Mouse (Mus musculus) heart, embryonic 10.5 days (tissue): ENCODE measurements at regions not wholly inside any gene's neighbourhood (a gene's known extent, or its start where the extent isn't known, plus 50 kb on each side); places are given as distances from the start of the nearest gene placed in this dataset.

Experiments
- DNase-seq: peaks from one replicate; pipeline ENCODE4 v3.0.0-alpha.2; 2017; ENCODE audit warnings: low spot score
- H3K27ac ChIP-seq: fragments of 300-500 bp; sonication (generic); 2 replicates; pipeline ENCODE4 v1.5.1; 2016; ENCODE audit warnings: mild to moderate bottlenecking
- H3K27me3 ChIP-seq: fragments of 300-500 bp; sonication (generic); 2 replicates; pipeline ENCODE4 v1.6.1; 2016; ENCODE audit warnings: mild to moderate bottlenecking; ENCODE audit not compliant: poor library complexity, insufficient read depth, severe bottlenecking
- H3K36me3 ChIP-seq: fragments of 300-500 bp; sonication (generic); 2 replicates; pipeline ENCODE4 v1.6.1; 2016; ENCODE audit warnings: mild to moderate bottlenecking, moderate library complexity
- H3K4me1 ChIP-seq: fragments of 300-500 bp; sonication (generic); 2 replicates; pipeline ENCODE4 v1.6.1; 2016; ENCODE audit warnings: mild to moderate bottlenecking
- H3K4me3 ChIP-seq: fragments of 300-500 bp; sonication (generic); 2 replicates; pipeline ENCODE4 v1.5.1; 2016; ENCODE audit warnings: mild to moderate bottlenecking, moderate library complexity
- H3K9me3 ChIP-seq: fragments of 300-500 bp; sonication (generic); 2 replicates; pipeline ENCODE4 v1.6.1; 2016; ENCODE audit warnings: mild to moderate bottlenecking, moderate library complexity
- WGBS: fragments of 180-500 bp; shearing (Covaris S2); methylation state at CpG from one replicate; pipeline ENCODE4 v1.1.7; 2016; 5-methylcytosine and 5-hydroxymethylcytosine counted together

- no peaks in the 10 kb centered on the region for H3K36me3 ChIP-seq
- peaks cover 15% of the 10 kb centered on the region for H3K4me1 ChIP-seq
- H3K27me3 ChIP-seq, result no peaks in the 10 kb centered on the region; the same call in 1 of the 2 replicates
- H3K27ac ChIP-seq, result no peak overlapping the region
- no peak overlapping the region for H3K4me3 ChIP-seq
- WGBS, result 74% methylated on average over 6 of the region's 6 CpGs
- no peaks in the 10 kb centered on the region for H3K9me3 ChIP-seq
- no peak for DNase-seq
Observed at GRCm38 (mm10) chr1:120851860-120852503, 249.8 kb downstream of the En1 start.

- Histone ChIP-seq H3K4me3 (no peak overlapping the region), H3K36me3 (no peaks in the 10 kb centered on the region), H3K4me1 (no peaks in the 10 kb centered on the region), H3K27ac (no peak overlapping the region), H3K27me3 (no peaks in the 10 kb centered on the region), H3K9me3 (no peaks in the 10 kb centered on the region)
- no peak for DNase-seq
- WGBS, result 54% methylated on average over 5 of the region's 5 CpGs
Observed at GRCm38 (mm10) chr1:120857566-120857965, 255.3 kb downstream of the En1 start.

GRCm38 (mm10) chr1:120859546-120859945, 257.3 kb downstream of the En1 start:
- Histone ChIP-seq H3K9me3 (no peaks in the 10 kb centered on the region), H3K27ac (no peak overlapping the region), H3K36me3 (no peaks in the 10 kb centered on the region), H3K27me3 (no peaks in the 10 kb centered on the region), H3K4me3 (no peak overlapping the region), H3K4me1 (no peaks in the 10 kb centered on the region)
- WGBS, result 51% methylated on average over 5 of the region's 5 CpGs
- no peak for DNase-seq

GRCm38 (mm10) chr1:120872554-120872953, 270.3 kb downstream of the En1 start:
- Histone ChIP-seq H3K4me1 (no peaks in the 10 kb centered on the region), H3K27ac (no peak overlapping the region), H3K27me3 (no peaks in the 10 kb centered on the region), H3K36me3 (no peaks in the 10 kb centered on the region), H3K4me3 (no peak overlapping the region), H3K9me3 (no peaks in the 10 kb centered on the region)
- 79% methylated on average over 7 of the region's 7 CpGs for WGBS
- DNase-seq, result no peak

GRCm38 (mm10) chr1:120882959-120883549, 280.8 kb downstream of the En1 start:
- no peak for DNase-seq
- H3K36me3 ChIP-seq, result no peaks in the 10 kb centered on the region
- H3K4me3 ChIP-seq, result no peak overlapping the region
- H3K27me3 ChIP-seq, result no peaks in the 10 kb centered on the region
- no peak overlapping the region for H3K27ac ChIP-seq
- 86% methylated on average over 10 of the region's 10 CpGs for WGBS
- no peaks in the 10 kb centered on the region for H3K9me3 ChIP-seq
- H3K4me1 ChIP-seq, result no peaks in the 10 kb centered on the region

GRCm38 (mm10) chr1:120883632-120884031, 281.4 kb downstream of the En1 start:
- 77% methylated on average over 9 of the region's 9 CpGs for WGBS
- no peak for DNase-seq

GRCm38 (mm10) chr1:120910801-120911200, 308.6 kb downstream of the En1 start:
- Histone ChIP-seq H3K27me3 (no peaks in the 10 kb centered on the region), H3K4me1 (no peaks in the 10 kb centered on the region), H3K36me3 (no peaks in the 10 kb centered on the region), H3K4me3 (no peak overlapping the region), H3K27ac (no peak overlapping the region), H3K9me3 (no peaks in the 10 kb centered on the region)
- WGBS, result 56% methylated on average over 6 of the region's 6 CpGs
- DNase-seq, result no peak

More at GRCm38 (mm10) chr1:120883632-120884031, 281.4 kb downstream of the En1 start:
- H3K27me3 ChIP-seq, result no peaks in the 10 kb centered on the region
- no peaks in the 10 kb centered on the region for H3K36me3 ChIP-seq
- no peak overlapping the region for H3K4me3 ChIP-seq
- H3K4me1 ChIP-seq, result no peaks in the 10 kb centered on the region
- no peak overlapping the region for H3K27ac ChIP-seq
- H3K9me3 ChIP-seq, result no peaks in the 10 kb centered on the region

GRCm38 (mm10) chr1:120911962-120912670, 309.9 kb downstream of the En1 start:
- 71% methylated on average over 8 of the region's 8 CpGs for WGBS
- DNase-seq, result no peak
- Histone ChIP-seq H3K27ac (no peak overlapping the region), H3K9me3 (no peaks in the 10 kb centered on the region), H3K36me3 (no peaks in the 10 kb centered on the region), H3K27me3 (no peaks in the 10 kb centered on the region), H3K4me3 (no peak overlapping the region), H3K4me1 (no peaks in the 10 kb centered on the region)

GRCm38 (mm10) chr1:120921540-120921939, 319.3 kb downstream of the En1 start:
- Histone ChIP-seq H3K9me3 (no peaks in the 10 kb centered on the region), H3K4me1 (no peaks in the 10 kb centered on the region), H3K36me3 (no peaks in the 10 kb centered on the region), H3K27ac (no peak overlapping the region), H3K27me3 (no peaks in the 10 kb centered on the region), H3K4me3 (no peak overlapping the region)
- no peak for DNase-seq
- 68% methylated on average over 3 of the region's 3 CpGs for WGBS

GRCm38 (mm10) chr1:120925271-120925670, 323.1 kb downstream of the En1 start:
- Histone ChIP-seq H3K27ac (no peak overlapping the region), H3K9me3 (no peaks in the 10 kb centered on the region), H3K27me3 (no peaks in the 10 kb centered on the region), H3K36me3 (no peaks in the 10 kb centered on the region), H3K4me1 (no peaks in the 10 kb centered on the region), H3K4me3 (no peak overlapping the region)
- no peak for DNase-seq
- WGBS, result 73% methylated on average over 3 of the region's 3 CpGs

GRCm38 (mm10) chr1:120930141-120930540, 327.9 kb downstream of the En1 start:
- H3K9me3 ChIP-seq, result no peaks in the 10 kb centered on the region
- 72% methylated on average over 7 of the region's 7 CpGs for WGBS
- no peaks in the 10 kb centered on the region for H3K27me3 ChIP-seq
- no peaks in the 10 kb centered on the region for H3K36me3 ChIP-seq
- DNase-seq, result no peak
- no peak overlapping the region for H3K4me3 ChIP-seq
- H3K4me1 ChIP-seq, result no peaks in the 10 kb centered on the region
- H3K27ac ChIP-seq, result no peak overlapping the region

- Histone ChIP-seq H3K27ac (no peak overlapping the region), H3K36me3 (no peaks in the 10 kb centered on the region), H3K4me1 (no peaks in the 10 kb centered on the region), H3K27me3 (no peaks in the 10 kb centered on the region), H3K9me3 (no peaks in the 10 kb centered on the region), H3K4me3 (no peak overlapping the region)
- 83% methylated on average over 3 of the region's 3 CpGs for WGBS
- no peak for DNase-seq
Observed at GRCm38 (mm10) chr1:120935321-120935720, 333.1 kb downstream of the En1 start.

- H3K27ac ChIP-seq, result no peak overlapping the region
- no peak for DNase-seq
- 67% methylated on average over 4 of the region's 4 CpGs for WGBS
- no peaks in the 10 kb centered on the region for H3K9me3 ChIP-seq
- H3K4me1 ChIP-seq, result no peaks in the 10 kb centered on the region
- no peak overlapping the region for H3K4me3 ChIP-seq
- H3K27me3 ChIP-seq, result no peaks in the 10 kb centered on the region
- no peaks in the 10 kb centered on the region for H3K36me3 ChIP-seq
Observed at GRCm38 (mm10) chr1:120943711-120944110, 341.5 kb downstream of the En1 start.
